Mouse (Mus musculus) lung, postnatal 0 days (tissue): Measurements from ENCODE around the gene Plxnd1.

Experiments
- CTCF ChIP-seq: IDR thresholded peaks from 2 replicates; pipeline ENCODE4 v1.5.1; 2016; ENCODE audit warnings: antibody characterized with exemption, mild to moderate bottlenecking
- EP300 ChIP-seq: IDR thresholded peaks from 2 replicates; pipeline ENCODE4 v1.6.1; 2016; ENCODE audit warnings: antibody characterized with exemption, mild to moderate bottlenecking, control low read depth

DNA sequence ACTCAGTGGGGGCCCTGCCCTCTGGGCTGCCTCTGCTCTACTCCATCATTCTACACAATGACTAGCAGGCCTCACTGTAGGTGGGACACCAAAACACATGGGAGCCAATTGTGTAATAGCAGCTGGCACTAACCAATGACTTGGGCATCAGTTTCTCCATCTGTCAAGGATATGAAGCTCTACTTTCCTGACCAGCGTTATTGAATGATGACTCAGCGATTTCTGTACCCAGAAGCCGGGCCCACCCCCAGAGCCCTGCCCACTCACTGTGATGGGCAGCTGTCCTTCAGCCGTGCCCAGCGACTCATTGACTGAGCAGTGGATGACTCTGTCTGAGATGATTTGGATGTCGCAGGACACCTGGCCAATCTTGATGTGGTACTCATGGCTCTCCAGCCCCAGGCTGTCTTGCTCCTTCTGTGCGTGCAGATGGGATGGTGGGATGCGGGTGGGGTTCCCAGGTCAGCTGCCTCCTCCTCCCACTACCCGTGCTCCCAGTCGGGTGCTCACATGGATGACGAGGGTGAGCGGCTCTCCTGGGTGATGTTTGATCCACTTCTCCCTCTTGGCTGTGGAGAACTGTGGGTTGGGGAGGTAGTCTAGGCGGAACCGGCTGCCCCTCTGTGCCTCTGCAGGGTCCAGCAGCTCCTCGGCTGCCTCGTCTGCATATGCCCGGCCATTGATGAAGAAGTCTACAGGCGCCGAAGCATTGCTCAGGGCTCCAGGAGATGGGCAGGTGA lies 28.4 kb downstream of the Plxnd1 start:
- no peak for TF ChIP-seq CTCF
- no peak for TF ChIP-seq EP300
